Mouse (Mus musculus) hindbrain, embryonic 14.5 days (tissue): Measurements from ENCODE around the gene Mapkapk3. TPM values are rescaled to one million over a fixed set of nuclear protein-coding genes. Genes with fewer than 3 reads are reported as not detected.

Experiments
- ATAC-seq: fragments of 200-750 bp; cut with Nextera tagmentation; 2 replicates; pipeline ENCODE4 v1.8.0; 2017; ENCODE audit warnings: moderate number of reproducible peaks, mild to moderate bottlenecking, moderate TSS enrichment, moderate library complexity; ENCODE audit not compliant: low FRiP score
- DNase-seq: peaks from one replicate; pipeline ENCODE4 v3.0.0-alpha.2; 2015; ENCODE audit warnings: low spot score
- H3K27ac ChIP-seq: fragments of 300-500 bp; sonication (generic); 2 replicates; pipeline ENCODE4 v1.5.1; 2014; ENCODE audit warnings: mild to moderate bottlenecking, moderate library complexity
- H3K27me3 ChIP-seq: fragments of 300-500 bp; sonication (generic); 2 replicates; pipeline ENCODE4 v1.6.1; 2014; ENCODE audit warnings: mild to moderate bottlenecking, low read length, mixed read lengths; ENCODE audit not compliant: control insufficient read depth, insufficient read depth
- H3K36me3 ChIP-seq: fragments of 300-500 bp; sonication (generic); replicated peaks from 2 replicates; pipeline ENCODE4 v1.6.1; 2014; ENCODE audit not compliant: control insufficient read depth, insufficient read depth
- H3K4me1 ChIP-seq: fragments of 300-500 bp; sonication (generic); replicated peaks from 2 replicates; pipeline ENCODE4 v1.6.1; 2014; ENCODE audit warnings: antibody characterized with exemption, low read length, mixed read lengths; ENCODE audit not compliant: control insufficient read depth, insufficient read depth
- H3K4me2 ChIP-seq: fragments of 300-500 bp; sonication (generic); replicated peaks from 2 replicates; pipeline ENCODE4 v1.6.1; 2014; ENCODE audit warnings: mild to moderate bottlenecking, moderate library complexity
- H3K4me3 ChIP-seq: fragments of 300-500 bp; sonication (generic); replicated peaks from 2 replicates; pipeline ENCODE4 v1.5.1; 2014; ENCODE audit warnings: mild to moderate bottlenecking, low read length
- H3K9ac ChIP-seq: fragments of 300-500 bp; sonication (generic); 2 replicates; pipeline ENCODE4 v1.6.1; 2014
- H3K9me3 ChIP-seq: fragments of 300-500 bp; sonication (generic); 2 replicates; pipeline ENCODE4 v1.6.1; 2016; ENCODE audit warnings: low read length; ENCODE audit not compliant: control insufficient read depth
- WGBS: fragments of 180-500 bp; shearing (Covaris S2); extraction: QIAGEN DNeasy Blood & Tissue Kit; methylation state at CpG from one replicate; pipeline ENCODE4 v1.1.7; 2014; 5-methylcytosine and 5-hydroxymethylcytosine counted together
- polyA plus RNA-seq: library from polyadenylated mRNA; unstranded; fragments of >200 nt; fragmentation: Nextera tagmentation; extraction: Ambion mirVana; gene quantifications from 2 replicates; pipeline ENCODE4 v1.2.1, GENCODE M21; 2014

Gene Mapkapk3
- polyA plus RNA-seq, 1 experiment from 2014 or later, result 2.3 TPM

DNA sequence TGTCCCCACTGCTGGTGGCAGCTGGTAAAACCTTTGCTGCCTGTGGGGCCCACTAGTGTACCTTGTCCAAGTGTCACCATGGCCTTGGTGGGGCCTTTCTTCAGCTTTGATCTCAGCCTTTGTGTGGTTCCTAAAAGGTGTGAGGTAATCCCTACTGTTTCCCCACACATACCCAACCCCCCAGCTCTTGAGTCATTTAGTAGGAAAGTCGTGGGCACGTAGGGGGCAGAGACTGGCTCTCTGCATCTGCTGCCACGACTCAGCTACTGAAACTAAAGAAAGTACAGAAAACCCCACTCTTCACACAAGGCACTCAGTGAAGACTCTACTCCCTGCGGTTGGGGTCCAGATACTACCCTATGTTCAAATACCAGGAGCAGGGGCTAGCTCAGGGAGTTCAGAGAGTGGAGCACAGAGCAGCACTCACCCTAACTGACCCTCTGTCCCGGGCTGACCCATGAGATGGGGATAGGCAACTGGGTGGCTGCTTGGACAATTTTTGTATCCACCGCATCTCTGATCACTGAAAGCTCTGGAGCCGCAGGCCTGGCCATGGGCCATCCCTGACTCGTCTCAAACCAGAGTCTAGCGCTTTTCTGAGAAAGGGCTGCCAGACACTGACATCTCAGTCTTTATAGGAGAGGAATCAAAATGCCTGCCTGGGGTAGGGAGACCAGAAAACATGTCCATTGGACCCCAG lies 13.6 kb upstream of the Mapkapk3 start:
- Histone ChIP-seq H3K27ac (no peak overlapping the region), H3K4me2 (no peak overlapping the region), H3K9ac (no peak overlapping the region), H3K36me3 (peaks cover 12% of the 10 kb centered on the region), H3K4me3 (no peak overlapping the region), H3K27me3 (no peaks in the 10 kb centered on the region), H3K4me1 (peaks cover 9% of the 10 kb centered on the region; the same call in 1 of the 2 replicates), H3K9me3 (no peaks in the 10 kb centered on the region)
- ATAC-seq, result no peak
- 77% methylated on average over 9 of the region's 9 CpGs for WGBS
- no peak for DNase-seq

DNA sequence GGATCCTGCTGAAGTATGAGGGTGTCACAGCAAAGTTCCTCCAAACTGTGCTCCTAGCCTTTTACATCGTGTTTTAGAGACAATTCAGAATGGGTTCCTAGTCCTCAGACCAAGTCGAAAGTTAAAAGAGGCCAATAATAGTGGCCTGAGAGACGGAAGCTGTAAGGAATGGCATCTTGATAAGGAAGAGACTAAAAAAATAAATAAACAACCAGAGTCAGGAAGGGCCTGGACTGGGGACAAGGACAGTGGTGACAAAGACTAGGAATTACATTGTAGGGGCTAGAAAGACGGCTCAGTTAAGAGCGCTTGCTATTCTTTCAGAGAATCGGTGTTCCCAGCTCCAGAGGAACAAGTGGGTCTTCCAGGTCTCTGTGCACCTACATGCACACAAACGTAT lies 12.9 kb upstream of the Mapkapk3 start:
- DNase-seq (no peak), ATAC-seq (no peak)
- Histone ChIP-seq H3K27ac (no peak overlapping the region), H3K27me3 (no peaks in the 10 kb centered on the region), H3K4me3 (no peak overlapping the region), H3K9ac (no peak overlapping the region), H3K36me3 (peaks cover 12% of the 10 kb centered on the region), H3K4me2 (no peak overlapping the region), H3K4me1 (peaks cover 16% of the 10 kb centered on the region), H3K9me3 (no peaks in the 10 kb centered on the region)
- 91% methylated on average over 7 of the region's 7 CpGs for WGBS

DNA sequence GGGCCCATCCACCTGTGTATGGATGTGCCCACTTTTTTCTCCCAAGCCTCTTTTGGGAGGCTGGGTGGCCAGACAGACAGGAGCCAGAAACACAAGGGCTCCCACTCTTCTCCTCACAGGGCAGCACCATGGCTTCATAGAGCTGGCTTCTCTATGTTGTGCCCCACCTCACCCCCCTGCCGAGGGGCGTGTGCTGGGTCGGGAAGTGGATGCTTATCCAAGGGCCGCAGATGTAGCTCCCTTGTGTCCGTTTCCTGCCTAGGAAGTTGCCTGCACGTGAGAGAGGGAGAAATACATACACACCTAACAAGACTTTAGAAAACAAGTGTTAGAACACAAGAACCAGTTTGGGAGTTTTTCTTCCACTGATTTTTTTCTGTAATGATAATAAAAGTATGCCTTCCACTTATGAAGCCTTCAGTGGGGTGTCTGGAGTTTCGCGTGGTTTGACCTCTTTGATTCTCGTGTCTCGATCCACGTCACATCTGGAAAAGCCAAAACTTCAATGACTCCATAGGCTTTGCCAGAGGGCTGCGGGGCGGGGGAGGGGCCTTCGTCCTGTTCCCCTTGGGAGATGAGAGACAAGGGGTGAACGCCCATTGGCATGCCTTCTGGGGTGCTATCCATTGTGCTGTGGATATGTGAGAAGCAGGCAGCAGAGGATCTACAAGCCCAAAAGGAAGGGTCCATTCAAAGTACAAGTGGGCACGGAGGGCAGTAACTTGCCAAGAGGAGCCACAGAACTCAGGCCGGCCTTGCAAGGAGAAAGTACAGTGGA lies 12.1 kb upstream of the Mapkapk3 start:
- no peak overlapping the region for H3K27ac ChIP-seq
- DNase-seq, result no peak
- no peaks in the 10 kb centered on the region for H3K9me3 ChIP-seq
- 88% methylated on average over 17 of the region's 17 CpGs for WGBS
- H3K36me3 ChIP-seq, result peaks cover 12% of the 10 kb centered on the region
- no peak overlapping the region for H3K9ac ChIP-seq
- no peaks in the 10 kb centered on the region for H3K27me3 ChIP-seq
- peaks cover 22% of the 10 kb centered on the region for H3K4me1 ChIP-seq
- no peak for ATAC-seq
- H3K4me3 ChIP-seq, result no peak overlapping the region
- H3K4me2 ChIP-seq, result no peak overlapping the region

DNA sequence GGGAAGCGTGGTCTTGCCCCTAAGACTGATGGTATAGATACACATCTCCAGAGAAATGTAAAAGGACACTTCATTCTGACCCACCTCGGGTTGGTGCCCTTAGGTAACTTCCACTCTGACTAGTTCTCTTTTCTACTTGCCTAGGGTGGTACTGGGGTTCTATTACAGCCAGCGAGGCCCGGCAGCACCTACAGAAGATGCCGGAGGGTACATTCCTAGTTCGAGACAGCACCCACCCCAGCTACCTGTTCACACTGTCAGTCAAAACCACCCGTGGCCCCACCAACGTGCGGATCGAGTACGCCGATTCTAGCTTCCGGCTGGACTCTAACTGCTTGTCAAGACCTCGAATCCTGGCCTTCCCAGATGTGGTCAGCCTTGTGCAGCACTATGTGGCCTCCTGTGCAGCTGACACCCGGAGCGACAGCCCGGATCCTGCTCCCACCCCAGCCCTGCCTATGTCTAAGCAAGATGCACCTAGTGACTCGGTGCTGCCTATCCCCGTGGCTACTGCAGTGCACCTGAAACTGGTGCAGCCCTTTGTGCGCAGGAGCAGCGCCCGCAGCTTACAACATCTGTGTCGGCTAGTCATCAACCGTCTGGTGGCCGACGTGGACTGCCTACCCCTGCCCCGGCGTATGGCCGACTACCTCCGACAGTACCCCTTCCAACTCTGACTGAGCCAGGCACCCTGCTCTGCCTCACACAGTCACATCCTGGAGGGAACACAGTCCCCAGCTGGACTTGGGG lies 10.7 kb upstream of the Mapkapk3 start:
- 95% methylated on average over 30 of the region's 30 CpGs for WGBS
- no peaks in the 10 kb centered on the region for H3K9me3 ChIP-seq
- H3K36me3 ChIP-seq, result peaks cover 12% of the 10 kb centered on the region
- H3K4me3 ChIP-seq, result no peak overlapping the region
- no peak overlapping the region for H3K4me2 ChIP-seq
- ATAC-seq, result no peak
- H3K9ac ChIP-seq, result no peak overlapping the region
- H3K27me3 ChIP-seq, result peaks cover 2% of the 10 kb centered on the region; the same call in 1 of the 2 replicates
- DNase-seq, result no peak
- peaks cover 22% of the 10 kb centered on the region for H3K4me1 ChIP-seq
- no peak overlapping the region for H3K27ac ChIP-seq

DNA sequence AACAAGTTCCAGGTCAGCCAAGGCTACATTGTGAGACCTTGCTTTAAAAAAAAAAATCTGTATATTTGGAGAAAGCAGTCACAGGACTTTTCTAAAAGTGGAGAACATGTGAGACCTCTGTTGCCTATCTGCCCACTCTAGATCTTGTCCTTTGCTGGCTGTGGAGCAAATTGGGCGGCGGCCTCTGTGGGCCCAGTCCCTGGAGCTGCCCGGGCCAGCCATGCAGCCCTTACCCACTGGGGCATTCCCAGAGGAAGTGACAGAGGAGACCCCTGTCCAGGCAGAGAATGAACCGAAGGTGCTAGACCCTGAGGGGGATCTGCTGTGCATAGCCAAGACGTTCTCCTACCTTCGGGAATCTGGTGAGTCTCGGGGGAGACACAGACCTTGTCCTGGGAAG lies 10.1 kb upstream of the Mapkapk3 start:
- Histone ChIP-seq H3K36me3 (peaks cover 12% of the 10 kb centered on the region), H3K4me3 (no peak overlapping the region), H3K4me1 (peaks cover 22% of the 10 kb centered on the region), H3K27ac (no peak overlapping the region), H3K4me2 (no peak overlapping the region), H3K9me3 (no peaks in the 10 kb centered on the region), H3K9ac (no peak overlapping the region), H3K27me3 (peaks cover 3% of the 10 kb centered on the region; the same call in 1 of the 2 replicates)
- 91% methylated on average over 7 of the region's 7 CpGs for WGBS
- ATAC-seq (no peak), DNase-seq (no peak)

DNA sequence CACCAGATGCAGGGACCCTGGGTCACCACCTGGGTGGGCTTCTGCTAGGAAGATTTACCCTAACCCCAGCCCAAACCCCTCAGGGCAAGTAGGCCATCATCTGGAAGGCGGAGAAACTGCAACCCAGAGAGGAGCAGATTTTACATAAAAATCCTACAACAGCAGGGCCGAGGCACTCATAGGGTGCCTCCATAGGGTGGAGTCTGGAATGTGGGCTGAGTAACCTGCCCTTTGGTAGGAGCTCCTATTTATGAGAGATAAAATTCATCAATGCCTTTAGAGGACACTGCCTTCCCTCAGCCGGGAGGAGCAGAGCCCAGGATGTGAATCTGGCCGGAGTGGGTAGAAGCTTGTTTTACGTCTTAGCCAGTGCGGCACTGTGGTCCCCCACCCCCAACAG lies 9.2 kb upstream of the Mapkapk3 start:
- H3K4me3 ChIP-seq, result no peak overlapping the region
- no peak overlapping the region for H3K4me2 ChIP-seq
- H3K27me3 ChIP-seq, result peaks cover 3% of the 10 kb centered on the region; the same call in 1 of the 2 replicates
- H3K9ac ChIP-seq, result no peak overlapping the region
- peaks cover 12% of the 10 kb centered on the region for H3K36me3 ChIP-seq
- WGBS, result 90% methylated on average over 6 of the region's 6 CpGs
- no peaks in the 10 kb centered on the region for H3K9me3 ChIP-seq
- no peak overlapping the region for H3K27ac ChIP-seq
- ATAC-seq (no peak), DNase-seq (no peak)
- peaks cover 22% of the 10 kb centered on the region for H3K4me1 ChIP-seq

DNA sequence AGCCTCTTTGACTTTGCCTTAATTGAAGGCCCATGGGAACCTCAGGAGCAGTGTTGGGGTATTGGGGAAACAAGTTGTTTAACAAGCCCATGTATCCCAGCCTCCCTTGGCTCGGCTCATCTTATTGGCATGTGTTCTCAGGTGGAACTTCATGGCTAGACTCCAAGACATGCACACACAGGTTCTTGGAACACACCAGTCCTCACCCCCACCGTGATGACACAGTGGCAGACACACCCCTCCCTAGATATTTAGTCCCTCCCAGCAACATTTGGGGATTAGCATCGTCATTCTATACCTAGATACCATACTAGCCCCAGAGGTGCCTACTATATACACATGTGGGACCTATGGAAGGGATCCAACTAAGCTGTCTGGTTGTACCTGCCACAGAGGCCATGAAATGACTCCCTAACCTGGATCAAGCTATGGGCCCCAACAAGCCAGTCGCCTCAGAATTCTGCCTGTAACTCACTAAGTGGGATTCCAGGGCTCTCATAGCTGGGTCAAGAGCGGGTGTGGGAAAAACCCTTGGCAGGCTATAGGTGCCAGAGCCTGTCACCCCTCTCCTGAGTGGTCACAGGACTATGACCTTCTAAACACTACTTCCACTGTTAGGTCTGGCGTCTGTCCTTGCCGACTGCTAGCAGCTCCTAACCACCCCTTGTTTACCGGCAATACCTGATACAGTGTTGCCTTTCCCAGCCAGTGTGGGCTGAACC lies 8.5 kb upstream of the Mapkapk3 start:
- Histone ChIP-seq H3K36me3 (peaks cover 12% of the 10 kb centered on the region), H3K27me3 (peaks cover 4% of the 10 kb centered on the region), H3K27ac (no peak overlapping the region), H3K9ac (no peak overlapping the region), H3K9me3 (no peaks in the 10 kb centered on the region), H3K4me3 (no peak overlapping the region), H3K4me1 (peaks cover 22% of the 10 kb centered on the region), H3K4me2 (peak overlapping the region; percentile 85)
- no peak for DNase-seq
- WGBS, result 83% methylated on average over 8 of the region's 8 CpGs
- ATAC-seq, result no peak

DNA sequence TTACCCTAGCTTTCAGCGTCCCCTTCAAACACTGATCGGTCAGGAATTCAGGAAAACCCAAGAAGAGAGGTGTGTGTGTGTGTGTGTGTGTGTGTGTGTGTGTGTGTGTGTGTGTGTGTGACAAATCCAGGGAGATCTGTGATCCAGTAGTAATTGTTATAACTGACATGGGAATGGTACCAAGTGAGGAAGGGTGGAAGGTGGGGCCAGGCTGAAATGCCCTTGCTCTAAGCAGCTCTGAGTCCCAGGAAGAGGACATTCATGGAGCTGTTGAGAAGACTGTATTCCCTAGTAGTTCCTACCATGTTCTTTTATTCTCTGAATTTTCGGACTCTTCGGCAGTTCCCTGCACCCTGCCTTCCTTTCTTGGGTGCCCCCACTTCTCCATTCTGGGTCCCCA lies 8.0 kb upstream of the Mapkapk3 start:
- Histone ChIP-seq H3K4me1 (peaks cover 22% of the 10 kb centered on the region), H3K4me2 (peak overlapping the region; percentile 85), H3K4me3 (peak overlapping the region; percentile 64), H3K27me3 (peaks cover 8% of the 10 kb centered on the region), H3K36me3 (peaks cover 12% of the 10 kb centered on the region), H3K9me3 (no peaks in the 10 kb centered on the region), H3K27ac (no peak overlapping the region), H3K9ac (peak overlapping the region; percentile 65; the same call in 1 of the 2 replicates)
- no peak for ATAC-seq
- 95% methylated on average over 4 of the region's 4 CpGs for WGBS
- no peak for DNase-seq
